Mouse (Mus musculus): ENCODE measurements around the gene Dnaaf2. TPM values are rescaled to one million over a fixed set of nuclear protein-coding genes. Genes with fewer than 3 reads are reported as not detected.
A peak's percentile ranks its signal among the peaks of the same experiment; 100 is the strongest.

Dnaaf2 gene
- total and polyA plus RNA-seq, 2 experiments from 2014 or later: 6.1 to 9.4 TPM

- TF ChIP-seq CTCF (IDR thresholded peaks at IDR 0.05): no peak
- Histone ChIP-seq H3K4me3 (ENCODE audit: low read depth, low read length) (no peak overlapping the region), H3K9ac (replicated peaks; ENCODE audit: low read length, poor library complexity, severe bottlenecking) (no peak overlapping the region), H3K4me1 (ENCODE audit: insufficient read depth, low read length) (peaks cover 3% of the 10 kb centered on the region; the same call in 1 of the 2 replicates), H3K27me3 (ENCODE audit: insufficient read depth, low read length) (no peaks in the 10 kb centered on the region), H3K4me2 (ENCODE audit: low read depth, low read length, poor library complexity, severe bottlenecking) (no peak overlapping the region), H3K27ac (ENCODE audit: low read depth, low read length) (no peak overlapping the region), H3K9me3 (ENCODE audit: low read length) (no peaks in the 10 kb centered on the region), H3K36me3 (ENCODE audit: insufficient read depth, low read length) (no peaks in the 10 kb centered on the region)
- DNase-seq (ENCODE audit: low spot score) (no peak), ATAC-seq (ENCODE audit: low FRiP score) (no peak)
- WGBS: 91% methylated on average over 2 of the region's 2 CpGs
Observed at GRCm38 (mm10) chr12:69192637-69193036, 5.6 kb downstream of the Dnaaf2 start.

- no peaks in the 10 kb centered on the region for H3K9me3 ChIP-seq (ENCODE audit: low read length)
- 92% methylated on average over 5 of the region's 5 CpGs for WGBS
- no peak overlapping the region for H3K4me3 ChIP-seq (ENCODE audit: low read depth, low read length)
- ATAC-seq (ENCODE audit: low FRiP score): no peak
- no peak for TF ChIP-seq CTCF (IDR thresholded peaks at IDR 0.05)
- H3K4me1 ChIP-seq (ENCODE audit: insufficient read depth, low read length): peaks cover 7% of the 10 kb centered on the region; the same call in 1 of the 2 replicates
- no peak overlapping the region for H3K4me2 ChIP-seq (ENCODE audit: low read depth, low read length, poor library complexity, severe bottlenecking)
- H3K27ac ChIP-seq (ENCODE audit: low read depth, low read length): no peak overlapping the region
- no peak overlapping the region for H3K9ac ChIP-seq (replicated peaks; ENCODE audit: low read length, poor library complexity, severe bottlenecking)
- no peak for DNase-seq (ENCODE audit: low spot score)
- no peaks in the 10 kb centered on the region for H3K36me3 ChIP-seq (ENCODE audit: insufficient read depth, low read length)
- no peaks in the 10 kb centered on the region for H3K27me3 ChIP-seq (ENCODE audit: insufficient read depth, low read length)
Observed at GRCm38 (mm10) chr12:69191396-69191795, 6.8 kb downstream of the Dnaaf2 start.

- H3K27ac ChIP-seq (ENCODE audit: low read depth, low read length): no peak overlapping the region
- TF ChIP-seq CTCF (IDR thresholded peaks at IDR 0.05): peak; percentile 64
- whole genome bisulfite sequencing: 100% methylated on average over 1 of the region's 1 CpGs
- H3K9ac ChIP-seq (replicated peaks; ENCODE audit: low read length, poor library complexity, severe bottlenecking): no peak overlapping the region
- ATAC-seq (ENCODE audit: low FRiP score) (no peak), DNase-seq (ENCODE audit: low spot score) (no peak)
- no peak overlapping the region for H3K4me2 ChIP-seq (ENCODE audit: low read depth, low read length, poor library complexity, severe bottlenecking)
- no peaks in the 10 kb centered on the region for H3K36me3 ChIP-seq (ENCODE audit: insufficient read depth, low read length)
- no peak overlapping the region for H3K4me3 ChIP-seq (ENCODE audit: low read depth, low read length)
- peaks cover 8% of the 10 kb centered on the region; the same call in 1 of the 2 replicates for H3K4me1 ChIP-seq (ENCODE audit: insufficient read depth, low read length)
- no peaks in the 10 kb centered on the region for H3K9me3 ChIP-seq (ENCODE audit: low read length)
- H3K27me3 ChIP-seq (ENCODE audit: insufficient read depth, low read length): no peaks in the 10 kb centered on the region
Observed at GRCm38 (mm10) chr12:69190522-69190921, 7.7 kb downstream of the Dnaaf2 start.

- H3K27me3 ChIP-seq (ENCODE audit: insufficient read depth, low read length): no peaks in the 10 kb centered on the region
- TF ChIP-seq CTCF (IDR thresholded peaks at IDR 0.05): no peak
- H3K4me2 ChIP-seq (ENCODE audit: low read depth, low read length, poor library complexity, severe bottlenecking): no peak overlapping the region
- no peaks in the 10 kb centered on the region for H3K36me3 ChIP-seq (ENCODE audit: insufficient read depth, low read length)
- no peaks in the 10 kb centered on the region for H3K9me3 ChIP-seq (ENCODE audit: low read length)
- ATAC-seq (ENCODE audit: low FRiP score): no peak
- H3K4me3 ChIP-seq (ENCODE audit: low read depth, low read length): no peak overlapping the region
- no peak overlapping the region for H3K27ac ChIP-seq (ENCODE audit: low read depth, low read length)
- H3K4me1 ChIP-seq (ENCODE audit: insufficient read depth, low read length): peaks cover 12% of the 10 kb centered on the region
- WGBS: 92% methylated on average over 9 of the region's 9 CpGs
- no peak overlapping the region for H3K9ac ChIP-seq (replicated peaks; ENCODE audit: low read length, poor library complexity, severe bottlenecking)
- no peak for DNase-seq (ENCODE audit: low spot score)
Observed at GRCm38 (mm10) chr12:69190074-69190473, 8.2 kb downstream of the Dnaaf2 start.

- no peaks in the 10 kb centered on the region for H3K9me3 ChIP-seq (ENCODE audit: low read length)
- H3K27me3 ChIP-seq (ENCODE audit: insufficient read depth, low read length): no peaks in the 10 kb centered on the region
- WGBS: 65% methylated on average over 5 of the region's 5 CpGs
- H3K4me3 ChIP-seq (ENCODE audit: low read depth, low read length): no peak overlapping the region
- H3K36me3 ChIP-seq (ENCODE audit: insufficient read depth, low read length): 0 out of 2 replicates have a peak, but pooled peaks cover 2% of the 10 kb centered on the region
- no peak overlapping the region for H3K4me2 ChIP-seq (ENCODE audit: low read depth, low read length, poor library complexity, severe bottlenecking)
- H3K9ac ChIP-seq (replicated peaks; ENCODE audit: low read length, poor library complexity, severe bottlenecking): no peak overlapping the region
- DNase-seq (ENCODE audit: low spot score) (no peak), ATAC-seq (ENCODE audit: low FRiP score) (no peak)
- no peak for TF ChIP-seq CTCF (IDR thresholded peaks at IDR 0.05)
- H3K4me1 ChIP-seq (ENCODE audit: insufficient read depth, low read length): peaks cover 15% of the 10 kb centered on the region
- no peak overlapping the region for H3K27ac ChIP-seq (ENCODE audit: low read depth, low read length)
Observed at GRCm38 (mm10) chr12:69186811-69187471, 11.3 kb downstream of the Dnaaf2 start.

- H3K4me1 ChIP-seq (ENCODE audit: insufficient read depth, low read length): peaks cover 15% of the 10 kb centered on the region
- peak overlapping the region; percentile 76 for H3K4me2 ChIP-seq (ENCODE audit: low read depth, low read length, poor library complexity, severe bottlenecking)
- 72% methylated on average over 7 of the region's 7 CpGs for WGBS
- ATAC-seq (ENCODE audit: low FRiP score) (no peak), DNase-seq (ENCODE audit: low spot score) (no peak)
- peak overlapping the region; percentile 90 for H3K4me3 ChIP-seq (ENCODE audit: low read depth, low read length)
- TF ChIP-seq CTCF (IDR thresholded peaks at IDR 0.05): no peak
- no peak overlapping the region for H3K27ac ChIP-seq (ENCODE audit: low read depth, low read length)
- H3K27me3 ChIP-seq (ENCODE audit: insufficient read depth, low read length): no peaks in the 10 kb centered on the region
- 0 out of 2 replicates have a peak, but pooled peaks cover 2% of the 10 kb centered on the region for H3K36me3 ChIP-seq (ENCODE audit: insufficient read depth, low read length)
- H3K9ac ChIP-seq (replicated peaks; ENCODE audit: low read length, poor library complexity, severe bottlenecking): 0 out of 2 replicates have a peak overlapping the region, but pooled peaks have one; percentile 93
- H3K9me3 ChIP-seq (ENCODE audit: low read length): no peaks in the 10 kb centered on the region
Observed at GRCm38 (mm10) chr12:69185371-69185770, 12.9 kb downstream of the Dnaaf2 start.

Measured in midbrain, postnatal 0 days (tissue).